Mouse (Mus musculus) midbrain, embryonic 12.5 days (tissue): ENCODE results near the gene Catsperz. TPM values are rescaled to one million over a fixed set of nuclear protein-coding genes. Genes with fewer than 3 reads are reported as not detected.

Experiments
- ATAC-seq: fragments of 200-750 bp; cut with Nextera tagmentation; 2 replicates; pipeline ENCODE4 v1.8.0; 2017; ENCODE audit warnings: low read depth, moderate TSS enrichment, moderate library complexity; ENCODE audit not compliant: low FRiP score
- H3K27ac ChIP-seq: fragments of 300-500 bp; sonication (generic); replicated peaks from 2 replicates; pipeline ENCODE4 v1.5.1; 2016; ENCODE audit warnings: mild to moderate bottlenecking
- H3K27me3 ChIP-seq: fragments of 300-500 bp; sonication (generic); 2 replicates; pipeline ENCODE4 v1.6.1; 2016; ENCODE audit warnings: mild to moderate bottlenecking
- H3K36me3 ChIP-seq: fragments of 300-500 bp; sonication (generic); 2 replicates; pipeline ENCODE4 v1.6.1; 2016
- H3K4me1 ChIP-seq: fragments of 300-500 bp; sonication (generic); 2 replicates; pipeline ENCODE4 v1.6.1; 2016
- H3K4me2 ChIP-seq: fragments of 300-500 bp; sonication (generic); replicated peaks from 2 replicates; pipeline ENCODE4 v1.6.1; 2016; ENCODE audit warnings: mild to moderate bottlenecking, moderate library complexity
- H3K4me3 ChIP-seq: fragments of 300-500 bp; sonication (generic); 2 replicates; pipeline ENCODE4 v1.5.1; 2016; ENCODE audit warnings: mild to moderate bottlenecking
- H3K9ac ChIP-seq: fragments of 300-500 bp; sonication (generic); replicated peaks from 2 replicates; pipeline ENCODE4 v1.6.1; 2016; ENCODE audit warnings: mild to moderate bottlenecking, moderate library complexity
- H3K9me3 ChIP-seq: fragments of 300-500 bp; sonication (generic); 2 replicates; pipeline ENCODE4 v1.6.1; 2016; ENCODE audit warnings: mild to moderate bottlenecking
- WGBS: fragments of 180-500 bp; shearing (Covaris S2); methylation state at CpG from one replicate; pipeline ENCODE4 v1.1.7; 2016; 5-methylcytosine and 5-hydroxymethylcytosine counted together
- polyA plus RNA-seq: library from polyadenylated mRNA; unstranded; fragments of >200 nt; fragmentation: Nextera tagmentation; extraction: Ambion mirVana; gene quantifications from 2 replicates; pipeline ENCODE4 v1.2.1, GENCODE M21; 2016

Gene Catsperz
- polyA plus RNA-seq, 1 experiment from 2014 or later = 0.68 TPM

DNA sequence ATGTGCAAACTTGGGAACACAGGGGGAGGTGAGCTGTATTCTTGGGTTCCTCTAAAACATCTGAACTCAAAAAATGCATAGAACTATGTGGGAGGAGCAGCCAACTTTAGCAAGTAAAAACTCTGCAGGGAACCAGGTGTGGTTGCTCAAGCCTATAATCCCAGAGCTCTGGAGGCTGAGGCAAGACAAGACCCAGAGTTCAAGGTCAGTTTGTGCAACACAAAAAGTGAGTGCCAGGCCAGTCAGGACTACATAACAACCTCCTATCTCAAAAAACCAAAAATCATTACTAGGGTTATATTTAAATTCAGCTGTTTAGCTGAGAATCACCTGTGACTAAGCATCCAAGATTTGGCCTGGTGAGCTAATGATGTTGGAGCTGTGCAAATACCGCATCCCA is 6.8 kb upstream of the Catsperz start:
- H3K36me3 ChIP-seq = no peaks in the 10 kb centered on the region
- WGBS = 65% methylated on average over 1 of the region's 1 CpGs
- no peaks in the 10 kb centered on the region for H3K9me3 ChIP-seq
- no peak overlapping the region for H3K4me3 ChIP-seq
- no peak overlapping the region for H3K9ac ChIP-seq
- peaks cover 92% of the 10 kb centered on the region for H3K27me3 ChIP-seq
- H3K4me2 ChIP-seq = no peak overlapping the region
- ATAC-seq = no peak
- no peak overlapping the region for H3K27ac ChIP-seq
- H3K4me1 ChIP-seq = peaks cover 15% of the 10 kb centered on the region

DNA sequence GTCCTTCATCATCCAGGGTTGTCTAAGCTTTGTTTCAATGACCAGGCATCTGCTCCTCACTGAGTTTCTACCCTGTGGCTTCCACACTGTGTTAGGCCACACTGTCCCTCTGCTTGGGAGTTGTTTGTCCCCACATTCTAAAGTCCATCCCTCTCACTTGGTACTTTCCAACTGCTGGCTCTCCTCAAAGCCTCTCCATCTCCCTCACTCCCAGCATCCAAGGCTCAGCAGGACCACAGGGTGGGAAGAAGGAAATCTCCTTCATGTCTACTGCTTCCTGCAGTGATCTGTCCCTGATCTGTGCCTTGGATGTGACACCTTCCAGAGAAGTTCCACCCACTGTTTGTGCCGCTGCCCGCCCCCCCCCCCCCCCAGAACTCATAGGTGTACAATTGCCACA is 5.8 kb upstream of the Catsperz start:
- no peak overlapping the region for H3K27ac ChIP-seq
- no peak overlapping the region for H3K9ac ChIP-seq
- H3K4me2 ChIP-seq = no peak overlapping the region
- H3K36me3 ChIP-seq = no peaks in the 10 kb centered on the region
- H3K9me3 ChIP-seq = no peaks in the 10 kb centered on the region
- H3K4me3 ChIP-seq = no peak overlapping the region
- no peak for ATAC-seq
- H3K4me1 ChIP-seq = peaks cover 21% of the 10 kb centered on the region
- peaks cover 97% of the 10 kb centered on the region for H3K27me3 ChIP-seq
- 0% methylated on average over 1 of the region's 2 CpGs for WGBS

DNA sequence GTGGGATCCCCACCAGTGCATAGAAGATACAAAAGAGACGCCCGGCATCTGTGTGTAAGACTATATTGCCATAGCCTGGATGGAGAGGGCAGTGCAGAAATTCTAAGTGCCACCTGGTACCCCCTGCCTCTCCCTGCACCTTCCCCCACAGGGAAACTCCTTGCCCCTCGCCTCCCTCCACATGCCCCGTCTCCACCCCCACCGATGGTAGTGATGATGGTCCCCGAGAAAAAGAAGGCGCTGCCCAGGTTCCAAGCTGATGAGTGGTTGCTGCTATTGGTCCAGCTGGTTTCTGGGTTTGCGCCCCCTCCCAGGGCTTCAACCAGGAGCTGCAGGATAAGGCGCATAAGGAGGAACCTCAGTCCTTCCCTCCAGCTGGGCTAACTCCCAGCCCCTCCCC is 2.9 kb upstream of the Catsperz start:
- no peak for ATAC-seq
- no peaks in the 10 kb centered on the region for H3K36me3 ChIP-seq
- peaks cover 23% of the 10 kb centered on the region; the same call in 1 of the 2 replicates for H3K4me1 ChIP-seq
- H3K27ac ChIP-seq = no peak overlapping the region
- peaks cover 97% of the 10 kb centered on the region for H3K27me3 ChIP-seq
- no peak overlapping the region for H3K9ac ChIP-seq
- 6% methylated on average over 9 of the region's 9 CpGs for WGBS
- no peaks in the 10 kb centered on the region for H3K9me3 ChIP-seq
- H3K4me2 ChIP-seq = no peak overlapping the region
- H3K4me3 ChIP-seq = no peak overlapping the region

DNA sequence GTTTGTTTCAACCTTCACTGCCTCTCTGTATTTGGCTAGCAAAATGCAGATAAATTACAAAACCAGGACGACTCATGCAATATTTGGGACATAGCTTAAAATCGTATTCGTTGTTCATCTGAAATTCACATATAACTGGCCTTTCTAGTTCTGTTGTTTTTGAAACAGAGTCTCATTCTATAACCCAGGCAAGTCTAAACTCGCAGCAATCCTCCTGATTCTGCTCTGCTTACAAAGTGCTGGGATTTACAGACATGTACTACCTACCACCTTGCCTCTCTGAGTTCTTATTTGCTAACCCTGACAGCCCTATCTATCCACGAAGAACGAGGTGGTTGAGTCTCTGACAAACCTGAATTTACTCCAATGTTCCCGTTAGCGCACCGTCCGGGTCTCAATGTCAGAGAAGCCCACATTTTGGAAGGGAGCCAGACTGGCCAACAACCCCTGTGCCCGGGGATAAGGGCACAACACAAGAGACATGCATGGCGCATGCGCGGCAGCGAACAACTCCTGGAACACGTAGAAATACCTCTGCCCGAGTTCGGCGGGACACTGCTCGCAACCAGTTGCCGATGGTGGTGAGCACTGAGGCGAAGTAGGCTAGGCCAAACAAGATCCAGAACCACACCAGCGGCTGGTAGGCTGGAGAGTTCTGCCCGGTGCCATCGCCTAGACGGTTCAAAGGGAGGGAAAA is 1.5 kb upstream of the Catsperz start:
- 10% methylated on average over 26 of the region's 26 CpGs for WGBS
- peaks cover 30% of the 10 kb centered on the region for H3K4me1 ChIP-seq
- H3K27me3 ChIP-seq = peaks cover 94% of the 10 kb centered on the region
- ATAC-seq = no peak
- H3K27ac ChIP-seq = no peak overlapping the region
- H3K9ac ChIP-seq = no peak overlapping the region
- peak overlapping the region; percentile 24 for H3K4me3 ChIP-seq
- no peaks in the 10 kb centered on the region for H3K36me3 ChIP-seq
- H3K4me2 ChIP-seq = peak overlapping the region; percentile 37
- no peaks in the 10 kb centered on the region for H3K9me3 ChIP-seq

DNA sequence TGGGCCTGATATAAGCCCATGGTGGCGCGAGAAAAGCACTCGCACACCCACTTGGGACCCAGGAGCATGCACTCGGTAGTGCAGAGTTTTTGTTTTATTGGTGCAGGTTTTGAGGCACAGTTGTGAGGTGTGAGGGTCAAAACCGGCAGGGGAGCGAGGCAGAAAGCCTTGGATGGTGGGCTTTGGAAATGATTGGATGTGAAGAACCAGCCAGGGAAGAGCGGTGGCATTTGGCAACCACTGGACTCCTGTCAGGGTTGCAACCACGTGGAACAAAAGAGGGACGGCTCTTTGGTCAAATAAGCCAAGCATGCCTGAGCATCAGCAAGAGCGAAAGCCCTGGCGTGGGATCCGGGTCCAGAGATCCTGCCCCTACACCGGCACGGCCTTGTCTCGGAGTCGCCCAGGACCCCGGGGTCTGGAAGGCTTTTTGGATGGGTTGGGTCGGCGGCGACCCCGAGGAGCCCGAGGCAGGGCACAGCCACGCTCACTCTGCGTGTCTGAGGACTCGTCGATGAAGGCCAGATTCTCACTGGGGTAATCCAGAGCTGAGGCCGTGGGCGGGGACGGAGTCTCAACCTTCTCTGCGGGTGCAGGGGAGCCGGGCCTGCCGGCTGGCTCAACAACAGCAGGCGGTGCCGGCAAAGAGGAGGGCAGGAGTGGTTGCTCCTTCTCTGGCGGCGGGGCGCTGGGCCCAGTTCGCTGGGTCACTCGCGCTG is 590 bp upstream of the Catsperz start:
- Histone ChIP-seq H3K4me3 (0 out of 2 replicates have a peak overlapping the region, but pooled peaks have one; percentile 4), H3K9ac (no peak overlapping the region), H3K36me3 (no peaks in the 10 kb centered on the region), H3K4me1 (peaks cover 33% of the 10 kb centered on the region), H3K9me3 (no peaks in the 10 kb centered on the region), H3K27me3 (peaks cover 85% of the 10 kb centered on the region), H3K4me2 (0 out of 2 replicates have a peak overlapping the region, but pooled peaks have one; percentile 11), H3K27ac (no peak overlapping the region)
- ATAC-seq = no peak
- 4% methylated on average over 35 of the region's 40 CpGs for WGBS

DNA sequence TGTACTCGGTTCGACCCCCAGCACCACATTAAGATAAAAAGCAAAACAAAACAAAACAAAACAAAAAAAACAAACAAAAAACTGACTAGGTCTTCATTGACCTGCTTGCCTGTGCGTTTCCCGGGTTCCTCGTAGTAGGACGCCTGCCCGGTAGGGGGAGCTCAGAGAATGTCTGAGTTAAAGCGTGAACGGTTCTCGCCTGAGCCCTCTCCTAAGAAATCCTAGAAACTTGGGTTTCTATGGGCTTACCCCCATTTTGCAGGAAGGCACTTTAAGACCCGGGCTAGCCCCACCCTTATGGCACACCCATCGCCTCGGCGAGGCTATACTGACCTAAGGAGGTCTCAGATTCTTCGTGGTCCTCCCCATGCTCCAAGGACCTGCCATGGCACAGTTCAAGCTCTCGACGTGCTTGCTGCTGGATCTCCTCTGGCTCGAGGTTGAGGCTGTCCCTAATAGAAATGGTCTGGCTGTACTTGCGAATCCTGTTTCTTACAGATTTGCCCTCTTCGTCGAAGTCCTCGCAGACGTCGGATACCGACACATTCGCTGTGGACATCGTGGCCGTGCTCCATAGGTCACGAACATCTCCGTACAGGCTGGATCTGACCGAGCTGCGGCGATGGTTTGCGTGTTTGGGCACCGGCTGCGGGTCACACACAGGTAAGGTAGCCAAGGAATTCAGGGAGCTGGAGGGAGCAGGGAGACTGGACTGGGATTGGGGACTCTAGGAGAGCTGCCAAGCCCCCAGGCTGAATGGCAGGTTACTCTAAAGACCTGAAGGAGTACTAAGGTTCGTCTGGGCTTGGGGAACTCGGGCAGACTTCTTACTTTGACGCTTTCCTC is 496 bp downstream of the Catsperz start:
- Histone ChIP-seq H3K27me3 (peaks cover 76% of the 10 kb centered on the region), H3K4me2 (peak overlapping the region; percentile 1; the same call in 1 of the 2 replicates), H3K9me3 (no peaks in the 10 kb centered on the region), H3K27ac (no peak overlapping the region), H3K9ac (no peak overlapping the region), H3K4me3 (peak overlapping the region; percentile 15; the same call in 1 of the 2 replicates), H3K36me3 (no peaks in the 10 kb centered on the region), H3K4me1 (peaks cover 44% of the 10 kb centered on the region)
- 4% methylated on average over 39 of the region's 39 CpGs for WGBS
- no peak for ATAC-seq

DNA sequence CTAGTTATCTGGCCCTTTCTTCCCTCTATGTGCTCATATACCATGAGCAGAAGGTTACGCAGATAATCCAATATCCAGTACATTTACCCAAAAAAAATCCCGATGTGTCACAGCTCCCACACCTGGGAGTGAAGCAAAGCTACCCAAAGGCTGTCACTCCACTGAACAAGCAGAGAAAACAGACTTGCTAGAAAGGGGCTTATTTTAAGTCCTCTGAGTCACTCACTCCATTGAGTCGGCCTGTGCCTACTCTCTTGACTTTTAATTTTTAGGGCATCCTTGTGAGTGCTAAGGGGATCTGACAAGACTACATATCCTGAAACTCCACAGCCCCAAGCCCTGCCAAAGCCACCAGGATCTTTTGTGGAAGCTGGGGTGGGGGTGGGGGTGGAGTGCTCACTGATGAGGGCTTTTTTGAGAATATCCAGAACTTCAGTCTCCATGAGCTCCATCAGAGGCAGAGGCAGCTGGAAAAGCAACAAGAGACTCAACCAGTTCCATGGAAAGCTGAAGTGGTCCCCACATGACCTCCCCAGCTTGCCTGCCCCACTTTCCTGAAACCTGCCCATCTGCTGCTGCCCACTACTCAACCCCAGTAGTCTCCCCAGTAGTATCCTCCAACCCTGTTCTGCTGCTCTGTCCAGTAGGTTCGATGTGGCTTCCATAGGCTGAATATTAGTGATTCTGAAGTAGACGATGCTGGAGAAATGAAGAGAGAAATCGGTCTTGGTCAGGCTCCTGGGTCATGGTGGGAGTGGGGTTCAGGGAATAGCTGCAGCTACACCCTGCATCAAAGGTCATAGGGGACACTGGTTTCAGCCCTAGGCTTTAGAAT is 2.1 kb downstream of the Catsperz start:
- no peak overlapping the region for H3K9ac ChIP-seq
- 65% methylated on average over 6 of the region's 6 CpGs for WGBS
- H3K4me2 ChIP-seq = peak overlapping the region; percentile 91; the same call in 1 of the 2 replicates
- no peak for ATAC-seq
- no peak overlapping the region for H3K27ac ChIP-seq
- no peak overlapping the region for H3K4me3 ChIP-seq
- H3K9me3 ChIP-seq = no peaks in the 10 kb centered on the region
- H3K36me3 ChIP-seq = no peaks in the 10 kb centered on the region
- peaks cover 61% of the 10 kb centered on the region for H3K27me3 ChIP-seq
- peaks cover 47% of the 10 kb centered on the region for H3K4me1 ChIP-seq

DNA sequence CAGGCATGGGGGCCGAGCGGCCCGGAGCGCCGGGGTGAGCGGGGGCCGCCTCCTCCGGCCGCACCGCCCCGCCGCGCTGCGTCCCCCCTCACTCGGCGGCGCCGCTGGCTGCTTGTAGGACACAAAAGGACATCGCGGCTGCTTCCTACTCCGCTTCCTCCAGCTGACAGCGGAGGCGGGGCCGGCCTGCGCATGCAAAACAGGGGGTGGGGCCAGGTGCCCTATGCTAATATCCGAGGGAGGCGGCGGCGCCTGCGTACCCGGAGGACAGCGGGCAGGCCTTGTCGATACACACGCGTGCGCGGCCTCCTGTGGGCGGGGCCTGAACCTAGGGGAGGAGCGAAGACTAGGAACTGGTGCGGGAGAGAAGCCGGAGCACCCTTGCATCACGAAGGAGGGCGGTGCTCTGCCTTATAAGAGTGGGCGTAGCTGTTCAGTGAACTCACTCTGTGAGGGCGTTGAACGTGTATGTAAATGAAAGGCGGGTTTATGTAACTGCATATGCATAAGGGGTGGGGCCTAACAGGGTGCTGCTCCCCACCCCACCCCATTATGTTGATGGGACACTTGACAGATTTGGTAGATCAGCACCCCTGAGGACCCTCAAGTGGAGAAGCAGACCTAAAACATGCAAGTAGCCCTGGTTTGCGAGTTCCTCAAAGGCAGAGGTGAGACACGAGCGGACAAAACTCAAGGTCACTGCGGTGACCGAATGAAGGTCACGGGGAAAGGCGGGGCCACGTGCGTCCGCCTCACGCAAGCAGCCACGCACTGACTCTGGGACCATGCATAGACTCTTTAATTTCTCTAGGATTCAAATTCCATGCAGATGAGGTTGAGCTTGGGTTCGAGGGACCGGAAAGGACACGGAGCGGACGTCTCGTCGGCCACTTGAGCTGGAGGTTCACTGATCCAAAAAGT is 3.3 kb downstream of the Catsperz start, which contains the start of gene Esrra:
Gene Esrra, minus strand, starts transcription at position 167 of the 921 bp plus-strand sequence.
- H3K9me3 ChIP-seq = no peaks in the 10 kb centered on the region
- whole genome bisulfite sequencing = 1% methylated on average over 60 of the region's 66 CpGs
- H3K27me3 ChIP-seq = peaks cover 49% of the 10 kb centered on the region
- H3K4me3 ChIP-seq = peak within 1 kb of the TSS; percentile 91
- H3K36me3 ChIP-seq = no peaks in the 10 kb centered on the region
- peak within 1 kb of the TSS; percentile 91 for H3K4me2 ChIP-seq
- H3K27ac ChIP-seq = peak within 1 kb of the TSS; percentile 92
- ATAC-seq = peak; percentile 93
- H3K4me1 ChIP-seq = peaks cover 43% of the 10 kb centered on the region
- H3K9ac ChIP-seq = peak within 1 kb of the TSS; percentile 96

DNA sequence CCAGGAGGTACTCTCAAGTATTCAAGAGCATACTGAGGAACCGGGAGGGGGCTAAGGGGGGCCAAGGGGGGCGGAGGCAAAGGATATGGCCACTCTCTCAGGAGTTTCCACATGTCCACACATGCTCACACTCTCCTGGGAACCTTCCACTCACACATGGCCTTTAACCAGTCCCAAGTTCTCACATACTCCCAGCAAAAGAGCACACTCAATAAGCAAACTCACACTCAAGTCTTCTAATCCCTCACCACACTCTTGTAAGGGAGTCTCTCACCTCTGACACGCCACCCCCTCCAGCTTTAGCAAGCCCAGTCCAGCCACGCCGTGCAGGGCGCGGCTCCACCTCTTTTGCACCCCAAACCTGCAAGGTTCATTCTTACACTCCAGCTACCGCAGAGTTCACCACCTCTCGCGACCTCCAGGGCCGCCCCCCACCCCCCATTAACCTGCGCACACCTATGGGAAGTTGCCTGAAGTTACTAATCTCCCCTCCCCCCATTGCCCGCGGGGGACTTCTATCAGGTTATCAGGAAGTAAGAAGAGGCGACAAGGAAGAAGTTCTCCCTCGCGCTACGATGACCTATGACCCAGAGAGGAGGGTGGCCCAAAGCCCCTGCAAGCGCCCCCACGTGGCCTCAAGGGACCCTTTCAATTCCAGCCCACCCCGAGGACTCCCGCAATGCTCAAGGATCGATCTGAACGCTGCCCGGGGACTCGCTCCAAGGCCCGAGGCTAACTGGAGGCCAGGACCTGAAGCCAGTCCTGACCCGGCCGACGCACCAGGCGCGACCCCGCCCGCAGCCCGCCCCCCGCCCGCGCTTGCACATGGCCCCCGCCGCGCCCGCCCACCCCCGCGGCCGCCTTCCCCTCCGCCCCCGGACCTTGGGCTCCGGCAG is 4.2 kb downstream of the Catsperz start:
- peak; percentile 10; the same call in 1 of the 2 replicates for ATAC-seq
- H3K27ac ChIP-seq = peak overlapping the region; percentile 92
- no peaks in the 10 kb centered on the region for H3K9me3 ChIP-seq
- H3K27me3 ChIP-seq = peaks cover 40% of the 10 kb centered on the region
- H3K36me3 ChIP-seq = no peaks in the 10 kb centered on the region
- H3K4me3 ChIP-seq = peak overlapping the region; percentile 91
- H3K4me2 ChIP-seq = peak overlapping the region; percentile 91
- peak overlapping the region; percentile 96 for H3K9ac ChIP-seq
- peaks cover 37% of the 10 kb centered on the region for H3K4me1 ChIP-seq
- 2% methylated on average over 28 of the region's 48 CpGs for WGBS
